Mouse (Mus musculus) embryonic fibroblast, embryonic 13.5 days (primary cell): ENCODE measurements around the gene B3galt4.

ENCODE experiments used
- CTCF ChIP-seq: IDR thresholded peaks from 2 replicates; pipeline ENCODE4 v1.5.1; 2011; ENCODE audit warnings: mild to moderate bottlenecking, control low read depth, low read length, moderate library complexity, borderline replicate concordance; ENCODE audit not compliant: insufficient read depth
- POLR2A ChIP-seq: IDR thresholded peaks from 2 replicates; pipeline ENCODE4 v1.6.1; 2011; ENCODE audit warnings: low read depth, mild to moderate bottlenecking, control low read depth, low read length, moderate library complexity

- no peak for TF ChIP-seq CTCF
- no peak for TF ChIP-seq POLR2A
These were observed 14.0 kb upstream of the B3galt4 start for GRCm38 (mm10) chr17:33965082-33965845.
